Mouse (Mus musculus) neural tube, embryonic 15.5 days (tissue): ENCODE measurements around the gene Naa38. TPM values are rescaled to one million over a fixed set of nuclear protein-coding genes. Genes with fewer than 3 reads are reported as not detected.

Experiments
- ATAC-seq: fragments of 200-750 bp; cut with Nextera tagmentation; 2 replicates; pipeline ENCODE4 v1.8.0; 2017; ENCODE audit warnings: mild to moderate bottlenecking, moderate TSS enrichment, moderate library complexity; ENCODE audit not compliant: low FRiP score
- H3K27ac ChIP-seq: fragments of 300-500 bp; sonication (generic); replicated peaks from 2 replicates; pipeline ENCODE4 v1.5.1; 2015; ENCODE audit warnings: mild to moderate bottlenecking, inconsistent platforms
- H3K27me3 ChIP-seq: fragments of 300-500 bp; sonication (generic); replicated peaks from 2 replicates; pipeline ENCODE4 v1.6.1; 2015; ENCODE audit warnings: inconsistent platforms
- H3K36me3 ChIP-seq: fragments of 300-500 bp; sonication (generic); 2 replicates; pipeline ENCODE4 v1.6.1; 2015; ENCODE audit warnings: inconsistent platforms
- H3K4me1 ChIP-seq: fragments of 300-500 bp; sonication (generic); 2 replicates; pipeline ENCODE4 v1.6.1; 2015; ENCODE audit warnings: inconsistent platforms
- H3K4me2 ChIP-seq: fragments of 300-500 bp; sonication (generic); 2 replicates; pipeline ENCODE4 v1.6.1; 2015; ENCODE audit warnings: inconsistent platforms, mild to moderate bottlenecking, moderate library complexity
- H3K4me3 ChIP-seq: fragments of 300-500 bp; sonication (generic); replicated peaks from 2 replicates; pipeline ENCODE4 v1.5.1; 2015; ENCODE audit warnings: mild to moderate bottlenecking, inconsistent platforms
- H3K9ac ChIP-seq: fragments of 300-500 bp; sonication (generic); replicated peaks from 2 replicates; pipeline ENCODE4 v1.6.1; 2015; ENCODE audit warnings: mild to moderate bottlenecking, inconsistent platforms
- H3K9me3 ChIP-seq: fragments of 300-500 bp; sonication (generic); replicated peaks from 2 replicates; pipeline ENCODE4 v1.6.1; 2016; ENCODE audit warnings: inconsistent platforms
- WGBS: fragments of 180-500 bp; shearing (Covaris S2); methylation state at CpG from one replicate; pipeline ENCODE4 v1.1.7; 2015; ENCODE audit warnings: mixed read lengths; 5-methylcytosine and 5-hydroxymethylcytosine counted together
- polyA plus RNA-seq: library from polyadenylated mRNA; unstranded; fragments of >200 nt; fragmentation: Nextera tagmentation; extraction: Ambion mirVana; gene quantifications from 2 replicates; pipeline ENCODE4 v1.2.1, GENCODE M21; 2015

Naa38 gene
- polyA plus RNA-seq, 1 experiment from 2014 or later = 132 TPM

- Histone ChIP-seq H3K4me1 (peaks cover 28% of the 10 kb centered on the region), H3K27me3 (peaks cover 5% of the 10 kb centered on the region; the same call in 1 of the 2 replicates), H3K4me3 (peak overlapping the region; percentile 84), H3K9me3 (no peaks in the 10 kb centered on the region), H3K36me3 (peaks cover 21% of the 10 kb centered on the region), H3K9ac (peak overlapping the region; percentile 95), H3K4me2 (peak overlapping the region; percentile 85), H3K27ac (peak overlapping the region; percentile 100)
- under 1% methylated on average over 47 of the region's 48 CpGs for WGBS
- peak; percentile 94 for ATAC-seq
Measured at GRCm38 (mm10) chr11:69395634-69396373, 517 bp downstream of the Naa38 start.

GRCm38 (mm10) chr11:69396772-69397171 lies 1.5 kb downstream of the Naa38 start:
- no peak for ATAC-seq
- H3K9ac ChIP-seq = peak overlapping the region; percentile 95; the same call in 1 of the 2 replicates
- no peaks in the 10 kb centered on the region for H3K9me3 ChIP-seq
- 26% methylated on average over 11 of the region's 11 CpGs for WGBS
- H3K4me3 ChIP-seq = peak overlapping the region; percentile 84
- H3K36me3 ChIP-seq = peaks cover 31% of the 10 kb centered on the region
- peaks cover 36% of the 10 kb centered on the region for H3K4me1 ChIP-seq
- peaks cover 5% of the 10 kb centered on the region; the same call in 1 of the 2 replicates for H3K27me3 ChIP-seq
- peak overlapping the region; percentile 100 for H3K27ac ChIP-seq
- peak overlapping the region; percentile 85 for H3K4me2 ChIP-seq

- Histone ChIP-seq H3K36me3 (peaks cover 38% of the 10 kb centered on the region), H3K4me1 (peaks cover 36% of the 10 kb centered on the region), H3K27ac (peak overlapping the region; percentile 33), H3K4me2 (peak overlapping the region; percentile 85), H3K27me3 (peaks cover 5% of the 10 kb centered on the region; the same call in 1 of the 2 replicates), H3K9me3 (no peaks in the 10 kb centered on the region), H3K9ac (peak overlapping the region; percentile 20; the same call in 1 of the 2 replicates), H3K4me3 (peak overlapping the region; percentile 84)
- no peak for ATAC-seq
- 13% methylated on average over 24 of the region's 24 CpGs for WGBS
Measured at GRCm38 (mm10) chr11:69397581-69398057, 2.3 kb downstream of the Naa38 start.

GRCm38 (mm10) chr11:69398059-69398458 lies 2.8 kb downstream of the Naa38 start, which contains the start of gene Tmem88:
TSS of gene Tmem88 (minus strand) at chr11:69398234.
- H3K27ac ChIP-seq = peak within 1 kb of the TSS; percentile 100
- peaks cover 5% of the 10 kb centered on the region; the same call in 1 of the 2 replicates for H3K27me3 ChIP-seq
- H3K9ac ChIP-seq = peak within 1 kb of the TSS; percentile 95; the same call in 1 of the 2 replicates
- no peaks in the 10 kb centered on the region for H3K9me3 ChIP-seq
- no peak for ATAC-seq
- peak within 1 kb of the TSS; percentile 85 for H3K4me2 ChIP-seq
- H3K4me3 ChIP-seq = peak within 1 kb of the TSS; percentile 84
- peaks cover 36% of the 10 kb centered on the region for H3K4me1 ChIP-seq
- WGBS = 13% methylated on average over 15 of the region's 16 CpGs
- H3K36me3 ChIP-seq = peaks cover 42% of the 10 kb centered on the region

- ATAC-seq = no peak
- 23% methylated on average over 21 of the region's 21 CpGs for WGBS
- Histone ChIP-seq H3K36me3 (peaks cover 48% of the 10 kb centered on the region), H3K9ac (no peak overlapping the region), H3K4me1 (peaks cover 36% of the 10 kb centered on the region), H3K9me3 (no peaks in the 10 kb centered on the region), H3K27ac (no peak overlapping the region), H3K4me3 (peak overlapping the region; percentile 84; the same call in 1 of the 2 replicates), H3K27me3 (peaks cover 5% of the 10 kb centered on the region; the same call in 1 of the 2 replicates), H3K4me2 (peak overlapping the region; percentile 85)
Measured at GRCm38 (mm10) chr11:69398486-69399200, 3.4 kb downstream of the Naa38 start.

GRCm38 (mm10) chr11:69399201-69400082 lies 4.2 kb downstream of the Naa38 start:
- H3K27ac ChIP-seq = no peak overlapping the region
- WGBS = 26% methylated on average over 65 of the region's 66 CpGs
- H3K27me3 ChIP-seq = peaks cover 5% of the 10 kb centered on the region; the same call in 1 of the 2 replicates
- H3K36me3 ChIP-seq = peaks cover 56% of the 10 kb centered on the region
- 0 out of 2 replicates have a peak overlapping the region, but pooled peaks have one; percentile 2 for H3K4me2 ChIP-seq
- no peaks in the 10 kb centered on the region for H3K9me3 ChIP-seq
- H3K4me1 ChIP-seq = peaks cover 30% of the 10 kb centered on the region
- ATAC-seq = no peak
- H3K9ac ChIP-seq = no peak overlapping the region
- no peak overlapping the region for H3K4me3 ChIP-seq

GRCm38 (mm10) chr11:69400083-69400850 lies 5.0 kb downstream of the Naa38 start:
- Histone ChIP-seq H3K27ac (no peak overlapping the region), H3K9ac (no peak overlapping the region), H3K27me3 (peaks cover 5% of the 10 kb centered on the region; the same call in 1 of the 2 replicates), H3K4me1 (peaks cover 28% of the 10 kb centered on the region), H3K4me2 (no peak overlapping the region), H3K36me3 (peaks cover 64% of the 10 kb centered on the region), H3K9me3 (no peaks in the 10 kb centered on the region), H3K4me3 (no peak overlapping the region)
- no peak for ATAC-seq
- WGBS = 75% methylated on average over 25 of the region's 25 CpGs

GRCm38 (mm10) chr11:69401210-69401637 lies 5.9 kb downstream of the Naa38 start:
- no peak overlapping the region for H3K4me2 ChIP-seq
- H3K36me3 ChIP-seq = peaks cover 73% of the 10 kb centered on the region
- ATAC-seq = peak; percentile 74
- WGBS = 15% methylated on average over 22 of the region's 22 CpGs
- no peak overlapping the region for H3K4me3 ChIP-seq
- peaks cover 5% of the 10 kb centered on the region; the same call in 1 of the 2 replicates for H3K27me3 ChIP-seq
- H3K9ac ChIP-seq = no peak overlapping the region
- H3K4me1 ChIP-seq = peaks cover 26% of the 10 kb centered on the region
- 0 out of 2 replicates have a peak overlapping the region, but pooled peaks have one; percentile 18 for H3K27ac ChIP-seq
- no peaks in the 10 kb centered on the region for H3K9me3 ChIP-seq

- H3K4me1 ChIP-seq = peaks cover 19% of the 10 kb centered on the region
- 88% methylated on average over 12 of the region's 12 CpGs for WGBS
- no peaks in the 10 kb centered on the region for H3K9me3 ChIP-seq
- no peak for ATAC-seq
- H3K36me3 ChIP-seq = peaks cover 81% of the 10 kb centered on the region
- H3K4me2 ChIP-seq = no peak overlapping the region
- H3K4me3 ChIP-seq = no peak overlapping the region
- no peak overlapping the region for H3K27ac ChIP-seq
- peaks cover 5% of the 10 kb centered on the region; the same call in 1 of the 2 replicates for H3K27me3 ChIP-seq
- H3K9ac ChIP-seq = no peak overlapping the region
Measured at GRCm38 (mm10) chr11:69401987-69402386, 6.7 kb downstream of the Naa38 start.
